Mouse (Mus musculus) heart, embryonic 16.5 days (tissue): ENCODE data around the gene Olfr71. TPM values are rescaled to one million over a fixed set of nuclear protein-coding genes. Genes with fewer than 3 reads are reported as not detected.

Experiments used
- ATAC-seq: fragments of 200-750 bp; cut with Nextera tagmentation; replicated peaks from 2 replicates; pipeline ENCODE4 v1.8.0; 2017; ENCODE audit warnings: moderate number of reproducible peaks; ENCODE audit not compliant: insufficient read depth, low FRiP score; ENCODE audit errors: extremely low read depth
- H3K27ac ChIP-seq: fragments of 300-500 bp; sonication (generic); 2 replicates; pipeline ENCODE4 v1.5.1; 2014; ENCODE audit warnings: mild to moderate bottlenecking, low read length, control low read depth, moderate library complexity
- H3K27me3 ChIP-seq: fragments of 300-500 bp; sonication (generic); 2 replicates; pipeline ENCODE4 v1.6.1; 2014; ENCODE audit warnings: low read length, mixed read lengths; ENCODE audit not compliant: control insufficient read depth, insufficient read depth
- H3K36me3 ChIP-seq: fragments of 300-500 bp; sonication (generic); 2 replicates; pipeline ENCODE4 v1.6.1; 2014; ENCODE audit not compliant: control insufficient read depth, insufficient read depth
- H3K4me1 ChIP-seq: fragments of 300-500 bp; sonication (generic); 2 replicates; pipeline ENCODE4 v1.6.1; 2014; ENCODE audit warnings: low read length, mixed read lengths; ENCODE audit not compliant: control insufficient read depth, insufficient read depth
- H3K4me2 ChIP-seq: fragments of 300-500 bp; sonication (generic); 2 replicates; pipeline ENCODE4 v1.6.1; 2014; ENCODE audit warnings: low read depth, mild to moderate bottlenecking, control low read depth, low read length
- H3K4me3 ChIP-seq: fragments of 300-500 bp; sonication (generic); 2 replicates; pipeline ENCODE4 v1.5.1; 2014; ENCODE audit warnings: mild to moderate bottlenecking, control low read depth, low read length
- H3K9ac ChIP-seq: fragments of 300-500 bp; sonication (generic); 2 replicates; pipeline ENCODE4 v1.6.1; 2014; ENCODE audit warnings: low read length, control low read depth
- H3K9me3 ChIP-seq: fragments of 300-500 bp; sonication (generic); replicated peaks from 2 replicates; pipeline ENCODE4 v1.6.1; 2016; ENCODE audit warnings: low read length; ENCODE audit not compliant: control insufficient read depth
- WGBS: fragments of 180-500 bp; shearing (Covaris S2); extraction: QIAGEN DNeasy Blood & Tissue Kit; methylation state at CpG from one replicate; pipeline ENCODE4 v1.1.7; 2014; 5-methylcytosine and 5-hydroxymethylcytosine counted together
- polyA plus RNA-seq: library from polyadenylated mRNA; unstranded; fragments of >200 nt; fragmentation: Nextera tagmentation; extraction: Ambion mirVana; gene quantifications from 2 replicates; pipeline ENCODE4 v1.2.1, GENCODE M21; 2015

Olfr71 gene
- polyA plus RNA-seq, 1 experiment from 2014 or later, result not detected

DNA sequence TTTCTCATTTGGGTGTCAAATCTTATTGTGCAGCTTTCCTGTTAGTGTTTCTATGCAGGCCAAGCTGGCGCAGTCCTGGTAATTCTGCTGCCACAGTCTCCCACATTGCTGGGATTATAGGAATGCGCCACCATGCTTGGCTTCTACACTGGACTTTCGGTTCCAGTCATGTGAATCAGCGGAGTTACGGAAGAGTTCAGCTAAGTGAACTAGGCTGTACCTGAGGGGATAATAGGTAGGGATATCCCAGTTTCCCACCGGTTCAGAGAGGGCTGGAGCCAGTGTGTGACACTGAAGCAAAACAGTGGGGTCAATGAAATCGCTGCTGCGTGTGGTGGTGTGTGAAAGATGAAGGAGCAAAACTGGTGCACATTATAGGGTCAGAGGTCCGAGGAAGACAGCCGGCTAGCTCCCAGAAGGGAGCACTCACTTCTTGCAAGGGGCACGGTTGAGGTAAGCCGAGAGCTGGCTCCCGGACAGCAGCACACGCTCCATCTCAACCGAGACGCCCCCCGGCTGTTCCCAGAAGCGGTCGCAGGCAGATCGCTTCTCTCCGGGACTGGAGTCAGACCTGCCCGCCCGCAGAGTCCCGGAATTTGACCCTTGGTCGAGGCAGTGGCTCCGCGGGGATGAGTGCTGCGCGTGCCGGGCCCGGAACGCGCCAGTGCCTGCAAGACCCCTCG, 54.3 kb downstream of the Olfr71 start:
- H3K4me2 ChIP-seq, result peak overlapping the region; percentile 68
- ATAC-seq, result peak; percentile 26
- H3K27me3 ChIP-seq, result no peaks in the 10 kb centered on the region
- H3K27ac ChIP-seq, result peak overlapping the region; percentile 88
- H3K4me3 ChIP-seq, result peak overlapping the region; percentile 68
- peak overlapping the region; percentile 85 for H3K9ac ChIP-seq
- H3K9me3 ChIP-seq, result no peaks in the 10 kb centered on the region
- no peaks in the 10 kb centered on the region for H3K36me3 ChIP-seq
- WGBS, result 4% methylated on average over 34 of the region's 34 CpGs
- H3K4me1 ChIP-seq, result peaks cover 4% of the 10 kb centered on the region

Other genes starting within 250 kb of the Olfr71 start
- gene Sit1, start 226.5 kb downstream of the Olfr71 start, polyA plus RNA-seq, result 2.0 and 3.9 TPM in 2 replicates
- 76.9 and 81.5 TPM in 2 replicates for gene Ccdc107, start 217.4 kb downstream of the Olfr71 start, polyA plus RNA-seq
- 38.9 and 43.4 TPM in 2 replicates for gene Arhgef39, start 210.6 kb downstream of the Olfr71 start, polyA plus RNA-seq
- 3.5 and 3.8 TPM in 2 replicates for gene Car9, start 203.3 kb downstream of the Olfr71 start, polyA plus RNA-seq
- 162 and 177 TPM in 2 replicates for gene Tpm2, start 186.5 kb downstream of the Olfr71 start, polyA plus RNA-seq
- 60.3 and 61.8 TPM in 2 replicates for gene Creb3, start 147.9 kb downstream of the Olfr71 start, polyA plus RNA-seq
- 68.7 and 80.0 TPM in 2 replicates for gene Tln1, start 147.6 kb downstream of the Olfr71 start, polyA plus RNA-seq
- 20.9 and 21.7 TPM in 2 replicates for gene Rgp1, start 131.5 kb downstream of the Olfr71 start, polyA plus RNA-seq
- gene Gba2, start 131.4 kb downstream of the Olfr71 start, polyA plus RNA-seq, result 22.7 TPM in 2 replicates
- gene Msmp, start 125.8 kb downstream of the Olfr71 start, polyA plus RNA-seq, result 0.89 and 1.1 TPM in 2 replicates
- 9.1 and 9.7 TPM in 2 replicates for gene Npr2, start 78.3 kb downstream of the Olfr71 start, polyA plus RNA-seq
- 1.2 and 1.3 TPM in 2 replicates for gene Spag8, start 56.7 kb downstream of the Olfr71 start, polyA plus RNA-seq
- gene Hint2, start 53.8 kb downstream of the Olfr71 start, polyA plus RNA-seq, result 172 and 185 TPM in 2 replicates
- 3.6 and 3.9 TPM in 2 replicates for gene Tmem8b, start 41.3 kb downstream of the Olfr71 start, polyA plus RNA-seq
- 1.6 and 2.9 TPM in 2 replicates for gene Fam221b, start 41.1 kb downstream of the Olfr71 start, polyA plus RNA-seq
- gene Olfr70, start 9.4 kb downstream of the Olfr71 start, polyA plus RNA-seq, result not detected in 2 replicates
- 1.4 and 1.7 TPM in 2 replicates for gene Hrct1, start 16.9 kb upstream of the Olfr71 start, polyA plus RNA-seq
- 0.42 and 0.54 TPM in 2 replicates for gene Spaar, start 19.8 kb upstream of the Olfr71 start, polyA plus RNA-seq
- not detected in 2 replicates for gene Olfr159, start 60.8 kb upstream of the Olfr71 start, polyA plus RNA-seq
- not detected in 2 replicates for gene Olfr156, start 113.6 kb upstream of the Olfr71 start, polyA plus RNA-seq
- gene Olfr157, start 129.9 kb upstream of the Olfr71 start, polyA plus RNA-seq, result not detected in 2 replicates
- gene Olfr155, start 141.3 kb upstream of the Olfr71 start, polyA plus RNA-seq, result not detected in 2 replicates
- gene Reck, start 165.3 kb upstream of the Olfr71 start, polyA plus RNA-seq, result 8.6 and 8.9 TPM in 2 replicates
- 51.4 and 53.7 TPM in 2 replicates for gene Glipr2, start 247.1 kb upstream of the Olfr71 start, polyA plus RNA-seq